Mouse (Mus musculus) stomach, embryonic 16.5 days (tissue): ENCODE measurements around the gene Ebf1. TPM values are rescaled to one million over a fixed set of nuclear protein-coding genes. Genes with fewer than 3 reads are reported as not detected.

Source experiments
- ATAC-seq: fragments of 200-750 bp; cut with Nextera tagmentation; 2 replicates; pipeline ENCODE4 v1.8.0; 2017; ENCODE audit warnings: moderate number of reproducible peaks, moderate TSS enrichment; ENCODE audit not compliant: insufficient read depth, low FRiP score
- H3K27ac ChIP-seq: fragments of 300-500 bp; sonication (generic); 2 replicates; pipeline ENCODE4 v1.5.1; 2014; ENCODE audit warnings: low read length
- H3K27me3 ChIP-seq: fragments of 300-500 bp; sonication (generic); 2 replicates; pipeline ENCODE4 v1.6.1; 2014; ENCODE audit warnings: low read length, control low read depth, mixed read lengths; ENCODE audit not compliant: control insufficient read depth, insufficient read depth
- H3K36me3 ChIP-seq: fragments of 300-500 bp; sonication (generic); 2 replicates; pipeline ENCODE4 v1.6.1; 2014; ENCODE audit warnings: low read length; ENCODE audit not compliant: control insufficient read depth, insufficient read depth
- H3K4me1 ChIP-seq: fragments of 300-500 bp; sonication (generic); 2 replicates; pipeline ENCODE4 v1.6.1; 2014; ENCODE audit warnings: low read length, control low read depth, mixed read lengths; ENCODE audit not compliant: control insufficient read depth, insufficient read depth
- H3K4me2 ChIP-seq: fragments of 300-500 bp; sonication (generic); 2 replicates; pipeline ENCODE4 v1.6.1; 2014; ENCODE audit warnings: low read depth, low read length, mixed read lengths
- H3K4me3 ChIP-seq: fragments of 300-500 bp; sonication (generic); replicated peaks from 2 replicates; pipeline ENCODE4 v1.5.1; 2014; ENCODE audit warnings: mild to moderate bottlenecking, low read length
- H3K9ac ChIP-seq: fragments of 300-500 bp; sonication (generic); 2 replicates; pipeline ENCODE4 v1.6.1; 2014; ENCODE audit warnings: low read length
- H3K9me3 ChIP-seq: fragments of 300-500 bp; sonication (generic); replicated peaks from 2 replicates; pipeline ENCODE4 v1.6.1; 2016; ENCODE audit warnings: low read length, control low read depth; ENCODE audit not compliant: control insufficient read depth
- WGBS: fragments of 180-500 bp; shearing (Covaris S2); extraction: QIAGEN DNeasy Blood & Tissue Kit; methylation state at CpG from one replicate; pipeline ENCODE4 v1.1.7; 2014; 5-methylcytosine and 5-hydroxymethylcytosine counted together
- polyA plus RNA-seq: library from polyadenylated mRNA; unstranded; fragments of >200 nt; fragmentation: Nextera tagmentation; extraction: Ambion mirVana; gene quantifications from 2 replicates; pipeline ENCODE4 v1.2.1, GENCODE M21; 2015

Ebf1 gene
- polyA plus RNA-seq, 1 experiment from 2014 or later: 12.4 TPM

DNA sequence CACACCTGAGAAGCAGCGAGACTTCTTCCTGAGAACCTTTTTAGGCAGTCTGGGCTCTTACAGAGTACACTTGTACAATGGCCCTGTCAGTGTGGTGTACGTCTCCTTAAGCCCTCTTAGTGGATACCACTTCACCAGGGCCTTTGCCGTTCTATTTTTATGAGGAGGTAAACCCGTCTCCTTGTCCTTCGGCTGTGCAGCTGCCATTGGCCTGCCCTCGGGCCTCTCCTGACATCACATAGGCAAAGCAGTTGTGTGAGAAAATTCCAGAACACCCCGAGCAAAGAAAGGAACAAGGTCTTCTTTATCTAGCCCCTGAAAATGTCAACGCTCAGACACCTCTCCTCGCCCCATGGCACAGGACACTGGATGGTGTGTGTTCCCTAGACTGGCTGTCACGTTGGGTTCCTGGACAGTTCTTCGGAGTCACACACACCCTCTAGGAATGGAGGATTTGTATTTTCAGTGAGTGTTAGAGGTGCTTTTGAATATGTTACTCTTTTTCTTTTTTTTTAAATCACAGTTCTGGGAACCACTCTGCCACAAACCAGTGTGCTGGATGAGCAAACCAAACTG lies 154.0 kb downstream of the Ebf1 start:
- H3K27me3 ChIP-seq: no peaks in the 10 kb centered on the region
- H3K4me1 ChIP-seq: no peaks in the 10 kb centered on the region
- ATAC-seq: no peak
- H3K9me3 ChIP-seq: no peaks in the 10 kb centered on the region
- H3K4me3 ChIP-seq: no peak overlapping the region
- H3K27ac ChIP-seq: no peak overlapping the region
- H3K36me3 ChIP-seq: no peaks in the 10 kb centered on the region
- H3K9ac ChIP-seq: no peak overlapping the region
- 74% methylated on average over 11 of the region's 11 CpGs for WGBS
- H3K4me2 ChIP-seq: no peak overlapping the region

DNA sequence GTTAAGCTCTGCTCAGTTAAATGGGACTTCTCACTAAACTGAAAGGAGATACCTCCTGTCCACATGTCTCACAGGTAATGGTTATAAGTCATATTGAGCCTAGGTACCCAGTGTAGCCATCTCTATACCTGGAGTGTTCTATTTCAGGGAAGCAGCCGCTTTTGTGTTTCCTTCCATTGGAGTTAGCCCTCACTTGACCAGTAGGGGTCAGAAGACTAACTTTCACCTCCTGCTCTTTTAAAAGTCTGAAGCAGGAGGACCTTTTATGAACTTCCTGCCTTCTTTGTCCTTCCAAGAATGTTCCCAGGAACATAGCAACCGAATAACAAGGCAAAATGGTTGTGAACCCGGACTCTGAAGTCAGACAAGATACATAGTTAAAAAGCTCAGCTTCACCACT lies 157.3 kb downstream of the Ebf1 start:
- no peak for ATAC-seq
- no peak overlapping the region for H3K9ac ChIP-seq
- no peaks in the 10 kb centered on the region for H3K4me1 ChIP-seq
- 74% methylated on average over 3 of the region's 3 CpGs for WGBS
- no peak overlapping the region for H3K4me3 ChIP-seq
- no peak overlapping the region for H3K4me2 ChIP-seq
- H3K9me3 ChIP-seq: no peaks in the 10 kb centered on the region
- no peak overlapping the region for H3K27ac ChIP-seq
- no peaks in the 10 kb centered on the region for H3K27me3 ChIP-seq
- H3K36me3 ChIP-seq: no peaks in the 10 kb centered on the region

- Histone ChIP-seq H3K36me3 (no peaks in the 10 kb centered on the region), H3K9ac (no peak overlapping the region), H3K4me1 (no peaks in the 10 kb centered on the region), H3K9me3 (no peaks in the 10 kb centered on the region), H3K4me3 (no peak overlapping the region), H3K4me2 (no peak overlapping the region), H3K27me3 (no peaks in the 10 kb centered on the region), H3K27ac (no peak overlapping the region)
- ATAC-seq: no peak
- 86% methylated on average over 2 of the region's 2 CpGs for WGBS
Measured at GRCm38 (mm10) chr11:44775549-44775948, 158.4 kb downstream of the Ebf1 start.

GRCm38 (mm10) chr11:44776556-44776955 lies 159.4 kb downstream of the Ebf1 start:
- Histone ChIP-seq H3K9ac (no peak overlapping the region), H3K9me3 (no peaks in the 10 kb centered on the region), H3K27me3 (no peaks in the 10 kb centered on the region), H3K4me1 (no peaks in the 10 kb centered on the region), H3K4me2 (no peak overlapping the region), H3K27ac (no peak overlapping the region), H3K4me3 (no peak overlapping the region), H3K36me3 (no peaks in the 10 kb centered on the region)
- 25% methylated on average over 2 of the region's 2 CpGs for WGBS
- no peak for ATAC-seq

GRCm38 (mm10) chr11:44777331-44778310 lies 160.5 kb downstream of the Ebf1 start:
- H3K27ac ChIP-seq: no peak overlapping the region
- no peak for ATAC-seq
- no peaks in the 10 kb centered on the region for H3K4me1 ChIP-seq
- WGBS: 66% methylated on average over 16 of the region's 16 CpGs
- no peak overlapping the region for H3K4me2 ChIP-seq
- no peak overlapping the region for H3K9ac ChIP-seq
- no peaks in the 10 kb centered on the region for H3K9me3 ChIP-seq
- H3K36me3 ChIP-seq: no peaks in the 10 kb centered on the region
- no peak overlapping the region for H3K4me3 ChIP-seq
- no peaks in the 10 kb centered on the region for H3K27me3 ChIP-seq

- 88% methylated on average over 1 of the region's 1 CpGs for WGBS
- H3K9ac ChIP-seq: no peak overlapping the region
- no peak overlapping the region for H3K4me2 ChIP-seq
- no peak overlapping the region for H3K27ac ChIP-seq
- H3K9me3 ChIP-seq: no peaks in the 10 kb centered on the region
- ATAC-seq: no peak
- H3K4me1 ChIP-seq: no peaks in the 10 kb centered on the region
- no peak overlapping the region for H3K4me3 ChIP-seq
- H3K27me3 ChIP-seq: no peaks in the 10 kb centered on the region
- no peaks in the 10 kb centered on the region for H3K36me3 ChIP-seq
Measured at GRCm38 (mm10) chr11:44779030-44779429, 161.9 kb downstream of the Ebf1 start.

DNA sequence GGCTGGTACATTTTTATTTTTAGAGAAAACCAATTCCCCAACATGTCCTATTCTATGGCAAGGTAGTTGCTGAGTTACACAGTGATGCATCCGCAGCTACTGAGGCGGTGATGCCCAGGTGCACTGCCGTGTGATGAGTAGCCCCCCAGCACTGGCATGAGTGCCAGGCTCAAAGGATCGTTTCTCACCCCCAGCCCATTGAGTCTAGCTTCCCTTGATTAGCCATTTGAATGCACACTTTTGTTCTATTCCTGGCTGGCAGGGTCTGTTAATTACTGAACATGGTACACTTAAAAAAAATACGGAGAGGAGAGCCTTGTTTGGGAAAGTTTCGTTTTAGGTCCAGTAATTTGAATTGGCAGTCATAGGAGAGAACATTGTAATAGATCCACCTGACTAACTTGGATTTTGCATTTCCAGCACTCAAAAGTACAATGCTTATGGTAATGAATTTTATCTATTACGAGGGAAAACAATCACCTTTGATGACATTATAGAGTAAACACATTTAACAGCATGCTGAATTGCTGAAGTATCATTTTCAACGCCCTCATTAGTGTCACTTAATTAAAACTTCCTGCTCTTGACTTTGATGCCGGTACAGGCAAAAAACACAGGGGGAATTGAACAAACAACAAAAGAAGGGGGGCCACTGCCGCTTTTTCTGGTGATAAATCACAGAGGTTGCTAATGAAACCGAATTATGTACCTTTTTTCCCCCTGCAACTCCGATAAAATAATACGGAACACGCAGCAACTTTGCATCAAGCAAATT lies 167.3 kb downstream of the Ebf1 start:
- ATAC-seq: no peak
- WGBS: 77% methylated on average over 14 of the region's 14 CpGs

DNA sequence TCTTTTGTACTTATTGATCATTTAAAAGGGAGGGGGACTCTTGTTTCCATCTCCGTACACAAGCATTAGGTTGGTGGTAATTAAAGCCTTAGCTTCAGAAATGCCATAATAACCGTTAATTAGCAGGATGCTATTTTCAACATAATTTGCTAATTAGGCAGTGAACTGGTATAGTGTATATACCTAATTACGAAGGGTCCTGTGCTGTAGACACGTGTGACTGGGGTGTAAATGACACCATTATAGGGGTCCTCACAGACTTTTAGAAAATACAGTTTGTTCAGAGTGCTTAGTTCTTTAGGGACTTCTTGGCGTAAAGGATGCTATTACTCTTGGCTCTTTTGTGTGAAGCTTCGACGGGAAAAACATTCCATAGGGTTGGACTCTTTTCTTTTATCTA lies 167.9 kb downstream of the Ebf1 start:
- Histone ChIP-seq H3K4me1 (no peaks in the 10 kb centered on the region), H3K4me2 (no peak overlapping the region), H3K36me3 (no peaks in the 10 kb centered on the region), H3K27me3 (no peaks in the 10 kb centered on the region), H3K27ac (no peak overlapping the region), H3K4me3 (no peak overlapping the region), H3K9ac (no peak overlapping the region), H3K9me3 (no peaks in the 10 kb centered on the region)
- ATAC-seq: no peak
- WGBS: 65% methylated on average over 7 of the region's 7 CpGs

More for the DNA sequence above, 167.3 kb downstream of the Ebf1 start:
- Histone ChIP-seq H3K9ac (no peak overlapping the region), H3K9me3 (no peaks in the 10 kb centered on the region), H3K36me3 (no peaks in the 10 kb centered on the region), H3K27me3 (no peaks in the 10 kb centered on the region), H3K27ac (no peak overlapping the region), H3K4me1 (no peaks in the 10 kb centered on the region), H3K4me2 (no peak overlapping the region), H3K4me3 (no peak overlapping the region)

DNA sequence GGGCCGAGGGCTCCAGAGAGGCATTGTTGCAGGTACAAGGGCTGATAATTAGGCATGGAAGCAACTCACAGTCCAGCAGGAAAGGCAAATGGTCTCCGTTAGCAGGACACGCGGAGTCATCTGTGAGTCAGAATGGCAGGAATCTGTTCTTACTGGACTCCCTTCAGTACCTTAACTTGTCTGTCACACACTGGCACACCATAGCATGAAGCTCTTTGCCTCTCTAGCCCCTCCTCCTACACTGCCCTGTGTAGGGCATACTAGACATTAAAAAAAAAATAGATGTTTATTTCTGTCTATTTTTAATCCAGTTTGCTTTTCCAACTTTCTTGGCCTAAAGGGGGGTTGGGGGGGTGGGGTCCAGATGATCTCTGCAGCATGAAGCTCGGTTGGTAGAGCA lies 168.4 kb downstream of the Ebf1 start:
- Histone ChIP-seq H3K4me1 (no peaks in the 10 kb centered on the region), H3K36me3 (no peaks in the 10 kb centered on the region), H3K4me3 (no peak overlapping the region), H3K4me2 (no peak overlapping the region), H3K9me3 (no peaks in the 10 kb centered on the region), H3K9ac (no peak overlapping the region), H3K27me3 (no peaks in the 10 kb centered on the region), H3K27ac (no peak overlapping the region)
- WGBS: 72% methylated on average over 5 of the region's 5 CpGs
- no peak for ATAC-seq
